Mouse (Mus musculus) forebrain, embryonic 13.5 days (tissue): Measurements from ENCODE around the gene Trim47. TPM values are rescaled to one million over a fixed set of nuclear protein-coding genes. Genes with fewer than 3 reads are reported as not detected.

Experiments
- ATAC-seq: fragments of 200-750 bp; cut with Nextera tagmentation; 2 replicates; pipeline ENCODE4 v1.8.0; 2017
- H3K27ac ChIP-seq: fragments of 300-500 bp; sonication (generic); 2 replicates; pipeline ENCODE4 v1.5.1; 2015; ENCODE audit warnings: inconsistent platforms, mild to moderate bottlenecking, moderate library complexity
- H3K27me3 ChIP-seq: fragments of 300-500 bp; sonication (generic); 2 replicates; pipeline ENCODE4 v1.6.1; 2015; ENCODE audit warnings: mild to moderate bottlenecking, inconsistent platforms
- H3K36me3 ChIP-seq: fragments of 300-500 bp; sonication (generic); 2 replicates; pipeline ENCODE4 v1.6.1; 2015; ENCODE audit warnings: mild to moderate bottlenecking, inconsistent platforms; ENCODE audit not compliant: poor library complexity, severe bottlenecking
- H3K4me1 ChIP-seq: fragments of 300-500 bp; sonication (generic); 2 replicates; pipeline ENCODE4 v1.6.1; 2015; ENCODE audit warnings: inconsistent platforms
- H3K4me2 ChIP-seq: fragments of 300-500 bp; sonication (generic); 2 replicates; pipeline ENCODE4 v1.6.1; 2015; ENCODE audit warnings: inconsistent platforms, mild to moderate bottlenecking, moderate library complexity
- H3K4me3 ChIP-seq: fragments of 300-500 bp; sonication (generic); 2 replicates; pipeline ENCODE4 v1.5.1; 2015; ENCODE audit warnings: mild to moderate bottlenecking, inconsistent platforms
- H3K9ac ChIP-seq: fragments of 300-500 bp; sonication (generic); 2 replicates; pipeline ENCODE4 v1.6.1; 2015; ENCODE audit warnings: mild to moderate bottlenecking, inconsistent platforms
- H3K9me3 ChIP-seq: fragments of 300-500 bp; sonication (generic); replicated peaks from 2 replicates; pipeline ENCODE4 v1.6.1; 2016; ENCODE audit warnings: inconsistent platforms
- WGBS: fragments of 180-500 bp; shearing (Covaris S2); methylation state at CpG from one replicate; pipeline ENCODE4 v1.1.7; 2015; 5-methylcytosine and 5-hydroxymethylcytosine counted together
- polyA plus RNA-seq: library from polyadenylated mRNA; unstranded; fragments of >200 nt; fragmentation: Nextera tagmentation; extraction: Ambion mirVana; gene quantifications from 2 replicates; pipeline ENCODE4 v1.2.1, GENCODE M21; 2015

The Trim47 gene
- polyA plus RNA-seq, 1 experiment from 2014 or later = 2.8 TPM

- no peaks in the 10 kb centered on the region for H3K9me3 ChIP-seq
- no peak for ATAC-seq
- H3K9ac ChIP-seq = no peak overlapping the region
- H3K36me3 ChIP-seq = no peaks in the 10 kb centered on the region
- H3K4me1 ChIP-seq = peaks cover 26% of the 10 kb centered on the region
- H3K27me3 ChIP-seq = peaks cover 63% of the 10 kb centered on the region
- 83% methylated on average over 19 of the region's 19 CpGs for WGBS
- H3K4me2 ChIP-seq = no peak overlapping the region
- H3K27ac ChIP-seq = no peak overlapping the region
- H3K4me3 ChIP-seq = no peak overlapping the region
These were observed 15.3 kb downstream of the Trim47 start for GRCm38 (mm10) chr11:116111611-116112203.

- H3K36me3 ChIP-seq = no peaks in the 10 kb centered on the region
- H3K4me3 ChIP-seq = no peak overlapping the region
- H3K9ac ChIP-seq = no peak overlapping the region
- WGBS = 82% methylated on average over 4 of the region's 4 CpGs
- H3K27ac ChIP-seq = no peak overlapping the region
- peaks cover 70% of the 10 kb centered on the region for H3K27me3 ChIP-seq
- no peak overlapping the region for H3K4me2 ChIP-seq
- no peaks in the 10 kb centered on the region for H3K9me3 ChIP-seq
- H3K4me1 ChIP-seq = peaks cover 32% of the 10 kb centered on the region
- no peak for ATAC-seq
These were observed 15.9 kb downstream of the Trim47 start for GRCm38 (mm10) chr11:116111067-116111466.

GRCm38 (mm10) chr11:116110540-116110939 lies 16.5 kb downstream of the Trim47 start:
- no peak for ATAC-seq
- peaks cover 34% of the 10 kb centered on the region for H3K4me1 ChIP-seq
- WGBS = 42% methylated on average over 10 of the region's 10 CpGs
- no peaks in the 10 kb centered on the region for H3K36me3 ChIP-seq
- H3K27me3 ChIP-seq = peaks cover 75% of the 10 kb centered on the region
- no peak overlapping the region for H3K9ac ChIP-seq
- H3K27ac ChIP-seq = no peak overlapping the region
- no peaks in the 10 kb centered on the region for H3K9me3 ChIP-seq
- peak overlapping the region; percentile 53 for H3K4me2 ChIP-seq
- peak overlapping the region; percentile 33 for H3K4me3 ChIP-seq

- Histone ChIP-seq H3K27ac (no peak overlapping the region), H3K36me3 (no peaks in the 10 kb centered on the region), H3K9ac (peak overlapping the region; percentile 39), H3K27me3 (peaks cover 77% of the 10 kb centered on the region), H3K4me1 (peaks cover 34% of the 10 kb centered on the region), H3K4me3 (peak overlapping the region; percentile 33), H3K9me3 (no peaks in the 10 kb centered on the region), H3K4me2 (peak overlapping the region; percentile 53)
- 3% methylated on average over 35 of the region's 35 CpGs for WGBS
- no peak for ATAC-seq
These were observed 16.9 kb downstream of the Trim47 start for GRCm38 (mm10) chr11:116110131-116110530.

GRCm38 (mm10) chr11:116109441-116110081 lies 17.4 kb downstream of the Trim47 start:
- Histone ChIP-seq H3K4me2 (peak overlapping the region; percentile 53), H3K27me3 (peaks cover 77% of the 10 kb centered on the region), H3K36me3 (no peaks in the 10 kb centered on the region), H3K27ac (no peak overlapping the region), H3K4me3 (peak overlapping the region; percentile 33), H3K4me1 (peaks cover 34% of the 10 kb centered on the region), H3K9ac (peak overlapping the region; percentile 39), H3K9me3 (no peaks in the 10 kb centered on the region)
- ATAC-seq = no peak
- WGBS = 2% methylated on average over 57 of the region's 70 CpGs

- Histone ChIP-seq H3K27me3 (peaks cover 77% of the 10 kb centered on the region), H3K9me3 (no peaks in the 10 kb centered on the region), H3K27ac (no peak overlapping the region), H3K4me1 (peaks cover 44% of the 10 kb centered on the region), H3K9ac (no peak overlapping the region; the same call in 1 of the 2 replicates), H3K36me3 (no peaks in the 10 kb centered on the region), H3K4me2 (peak overlapping the region; percentile 53), H3K4me3 (peak overlapping the region; percentile 33)
- ATAC-seq = no peak
- 4% methylated on average over 23 of the region's 23 CpGs for WGBS
These were observed 18.4 kb downstream of the Trim47 start for GRCm38 (mm10) chr11:116108464-116109137.

GRCm38 (mm10) chr11:116107777-116108285 lies 19.2 kb downstream of the Trim47 start:
- H3K4me1 ChIP-seq = peaks cover 50% of the 10 kb centered on the region
- WGBS = 10% methylated on average over 19 of the region's 19 CpGs
- H3K4me2 ChIP-seq = no peak overlapping the region

GRCm38 (mm10) chr11:116106963-116107776 lies 19.8 kb downstream of the Trim47 start:
- Histone ChIP-seq H3K9ac (peak overlapping the region; percentile 14; the same call in 1 of the 2 replicates), H3K9me3 (no peaks in the 10 kb centered on the region), H3K36me3 (no peaks in the 10 kb centered on the region), H3K4me1 (peaks cover 54% of the 10 kb centered on the region), H3K4me3 (no peak overlapping the region), H3K27me3 (peaks cover 69% of the 10 kb centered on the region), H3K4me2 (no peak overlapping the region), H3K27ac (no peak overlapping the region)
- ATAC-seq = no peak
- 18% methylated on average over 14 of the region's 14 CpGs for WGBS

More at GRCm38 (mm10) chr11:116107777-116108285, 19.2 kb downstream of the Trim47 start:
- Histone ChIP-seq H3K4me3 (no peak overlapping the region), H3K9me3 (no peaks in the 10 kb centered on the region), H3K36me3 (no peaks in the 10 kb centered on the region), H3K9ac (no peak overlapping the region), H3K27me3 (peaks cover 72% of the 10 kb centered on the region), H3K27ac (no peak overlapping the region)
- no peak for ATAC-seq

- H3K27me3 ChIP-seq = peaks cover 61% of the 10 kb centered on the region
- no peaks in the 10 kb centered on the region for H3K9me3 ChIP-seq
- H3K9ac ChIP-seq = no peak overlapping the region
- no peak overlapping the region for H3K4me3 ChIP-seq
- H3K36me3 ChIP-seq = no peaks in the 10 kb centered on the region
- ATAC-seq = no peak
- peak overlapping the region; percentile 35 for H3K4me2 ChIP-seq
- no peak overlapping the region for H3K27ac ChIP-seq
- peaks cover 61% of the 10 kb centered on the region for H3K4me1 ChIP-seq
- WGBS = 27% methylated on average over 32 of the region's 32 CpGs
These were observed 20.7 kb downstream of the Trim47 start for GRCm38 (mm10) chr11:116106154-116106962.

GRCm38 (mm10) chr11:116105065-116105464 lies 21.9 kb downstream of the Trim47 start:
- no peak for ATAC-seq
- Histone ChIP-seq H3K9ac (no peak overlapping the region), H3K4me2 (no peak overlapping the region), H3K36me3 (no peaks in the 10 kb centered on the region), H3K4me3 (no peak overlapping the region), H3K9me3 (no peaks in the 10 kb centered on the region), H3K27me3 (peaks cover 48% of the 10 kb centered on the region), H3K27ac (no peak overlapping the region), H3K4me1 (peaks cover 58% of the 10 kb centered on the region)
- 90% methylated on average over 2 of the region's 2 CpGs for WGBS
